Mouse (Mus musculus) megakaryocyte, embryonic 14.5 days (primary cell): ENCODE measurements around the gene Prox1.

ENCODE experiments used
- FLI1 ChIP-seq: IDR thresholded peaks from 2 replicates; pipeline ENCODE4 v1.6.1; 2012; ENCODE audit warnings: low read length, inconsistent platforms, mixed read lengths
- GATA1 ChIP-seq: IDR thresholded peaks from 3 replicates; pipeline ENCODE4 v1.6.1; 2012; ENCODE audit warnings: mixed read lengths, low read length, inconsistent platforms, borderline replicate concordance

DNA sequence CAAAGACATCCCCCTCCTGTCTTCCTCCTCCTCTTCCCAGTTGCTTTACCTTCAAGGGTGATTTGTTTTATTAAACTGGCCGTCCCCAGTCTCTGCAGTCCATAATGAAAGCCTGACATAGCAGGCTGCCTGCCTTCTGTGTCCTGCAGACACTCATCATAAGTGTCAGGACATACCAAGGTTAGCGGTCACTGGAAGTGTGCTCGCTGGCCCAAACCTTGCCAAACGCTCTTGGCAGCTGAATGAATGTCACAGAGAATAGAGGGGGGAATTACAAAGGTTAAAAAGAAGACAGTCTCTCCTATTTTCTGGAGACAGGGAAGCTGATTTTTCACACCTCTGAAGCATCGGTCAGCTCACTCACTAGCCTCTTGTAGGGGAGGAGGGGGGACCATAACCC, 42.6 kb downstream of the Prox1 start:
- TF ChIP-seq FLI1 (no peak), GATA1 (no peak)
